Mouse (Mus musculus): ENCODE results near the gene Astn2. TPM values are rescaled to one million over a fixed set of nuclear protein-coding genes. Genes with fewer than 3 reads are reported as not detected.

The Astn2 gene
- polyA plus RNA-seq, 1 experiment from 2014 or later, result 0.24 TPM

DNA sequence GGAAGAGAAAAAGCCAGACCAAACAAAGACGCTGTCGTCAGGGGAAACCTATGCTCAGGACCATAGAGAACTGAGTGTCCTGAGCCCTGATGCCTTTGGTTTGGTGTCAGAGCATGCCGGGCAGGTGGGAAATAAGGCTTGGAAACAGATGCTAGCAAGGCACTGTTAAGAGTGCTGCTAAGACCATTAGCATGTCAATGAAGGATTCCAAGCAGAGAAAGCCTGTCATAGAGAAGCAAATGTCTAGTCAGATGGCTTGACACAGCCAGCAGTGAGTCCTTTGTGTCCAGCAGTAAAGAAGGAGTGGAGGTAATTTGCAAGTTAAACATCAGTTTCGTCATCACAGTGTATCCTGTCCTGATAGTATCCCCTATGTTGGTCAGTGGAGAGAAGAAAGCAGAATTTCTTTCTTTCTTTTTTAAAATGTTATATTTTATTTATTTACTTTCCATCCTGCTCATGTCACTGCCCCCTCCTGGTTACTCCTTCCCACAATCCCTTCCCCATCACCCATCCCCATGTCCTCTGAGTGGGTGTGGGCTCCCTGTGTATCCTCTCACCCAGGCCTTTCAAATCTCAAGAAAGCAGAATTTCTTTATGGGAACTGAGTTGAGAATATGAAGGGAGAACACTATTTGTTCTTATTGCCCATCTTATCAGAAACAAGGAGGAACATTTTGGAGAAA is 73.7 kb downstream of the Astn2 start:
- no peak for TF ChIP-seq CTCF (IDR thresholded peaks at IDR 0.05; ENCODE audit: low read depth)
- 20% methylated on average over 4 of the region's 4 CpGs for WGBS
- Histone ChIP-seq H3K36me3 (ENCODE audit: insufficient read depth, low read length) (no peaks in the 10 kb centered on the region), H3K4me2 (ENCODE audit: low read length) (no peak overlapping the region), H3K9ac (ENCODE audit: low read depth, low read length) (no peak overlapping the region), H3K4me1 (replicated peaks; ENCODE audit: insufficient read depth, low read length) (no peaks in the 10 kb centered on the region), H3K27ac (no peak overlapping the region), H3K9me3 (replicated peaks; ENCODE audit: low read length) (no peaks in the 10 kb centered on the region), H3K4me3 (replicated peaks; ENCODE audit: low read depth, low read length) (no peak overlapping the region), H3K27me3 (ENCODE audit: insufficient read depth, low read length) (no peaks in the 10 kb centered on the region)
- no peak for DNase-seq (ENCODE audit: low spot score)
- ATAC-seq (replicated peaks; ENCODE audit: low FRiP score, low read depth), result no peak

DNA sequence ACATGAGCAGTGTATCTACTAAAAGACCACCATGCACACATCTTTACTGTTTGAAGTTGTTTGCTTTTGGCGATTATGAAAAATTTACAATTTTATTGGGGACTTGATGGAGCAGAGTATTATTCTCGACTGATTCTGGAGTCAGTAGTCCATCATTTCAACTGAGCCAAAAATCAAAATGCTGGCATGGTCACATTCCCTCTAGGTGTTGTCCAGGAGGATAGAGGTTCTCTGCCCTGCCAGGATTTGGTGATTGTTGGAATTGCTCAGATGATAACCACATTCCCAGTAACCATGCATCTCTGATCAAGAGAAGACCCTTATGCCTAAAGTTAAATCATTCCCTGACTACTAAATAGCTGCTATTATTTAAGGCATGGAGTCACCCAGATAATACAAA is 83.4 kb downstream of the Astn2 start:
- 83% methylated on average over 2 of the region's 2 CpGs for WGBS
- Histone ChIP-seq H3K4me1 (replicated peaks; ENCODE audit: insufficient read depth, low read length) (no peaks in the 10 kb centered on the region), H3K27ac (no peak overlapping the region), H3K36me3 (ENCODE audit: insufficient read depth, low read length) (no peaks in the 10 kb centered on the region), H3K9ac (ENCODE audit: low read depth, low read length) (no peak overlapping the region), H3K4me2 (ENCODE audit: low read length) (no peak overlapping the region), H3K27me3 (ENCODE audit: insufficient read depth, low read length) (no peaks in the 10 kb centered on the region), H3K9me3 (replicated peaks; ENCODE audit: low read length) (no peaks in the 10 kb centered on the region), H3K4me3 (replicated peaks; ENCODE audit: low read depth, low read length) (no peak overlapping the region)
- ATAC-seq (replicated peaks; ENCODE audit: low FRiP score, low read depth), result no peak
- no peak for TF ChIP-seq CTCF (IDR thresholded peaks at IDR 0.05; ENCODE audit: low read depth)
- DNase-seq (ENCODE audit: low spot score), result no peak

DNA sequence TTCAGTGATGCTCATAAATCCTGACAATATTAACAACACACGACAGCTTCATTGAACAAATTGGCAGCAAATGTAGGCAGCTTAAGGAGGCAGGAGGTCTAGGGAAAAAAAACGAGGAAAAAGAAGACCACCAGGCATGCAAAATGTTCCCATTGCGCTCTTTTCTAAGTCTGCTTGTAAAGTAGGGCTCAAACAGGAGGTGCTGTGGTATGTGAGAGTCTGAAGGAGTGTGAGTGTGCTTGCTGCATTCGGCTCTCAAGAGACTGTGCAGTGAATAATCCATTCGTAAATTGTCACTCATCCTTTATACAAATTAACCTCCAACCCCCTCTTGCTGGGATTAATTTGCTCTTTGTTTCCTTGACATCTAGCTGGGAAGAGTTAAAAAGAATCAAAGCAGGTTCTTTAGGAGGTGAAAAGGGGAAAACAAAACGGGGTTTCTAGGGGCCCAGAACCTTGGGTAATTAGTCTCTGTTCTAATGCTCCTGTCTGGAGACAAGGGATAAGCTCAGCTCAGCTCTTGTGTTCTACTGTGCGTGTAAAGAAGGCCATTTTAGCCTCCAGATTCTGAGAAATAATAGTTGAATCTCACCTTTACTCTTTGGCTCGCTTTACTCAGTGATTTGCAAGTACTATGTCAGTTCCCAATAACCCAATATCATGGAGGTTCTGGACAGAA is 89.5 kb downstream of the Astn2 start:
- WGBS, result 38% methylated on average over 8 of the region's 8 CpGs
- H3K27ac ChIP-seq, result no peak overlapping the region
- no peak for TF ChIP-seq CTCF (IDR thresholded peaks at IDR 0.05; ENCODE audit: low read depth)
- no peaks in the 10 kb centered on the region for H3K9me3 ChIP-seq (replicated peaks; ENCODE audit: low read length)
- H3K4me2 ChIP-seq (ENCODE audit: low read length), result no peak overlapping the region
- no peak overlapping the region for H3K9ac ChIP-seq (ENCODE audit: low read depth, low read length)
- DNase-seq (ENCODE audit: low spot score), result peak; percentile 4
- no peak for ATAC-seq (replicated peaks; ENCODE audit: low FRiP score, low read depth)
- no peaks in the 10 kb centered on the region for H3K36me3 ChIP-seq (ENCODE audit: insufficient read depth, low read length)
- no peaks in the 10 kb centered on the region for H3K4me1 ChIP-seq (replicated peaks; ENCODE audit: insufficient read depth, low read length)
- H3K4me3 ChIP-seq (replicated peaks; ENCODE audit: low read depth, low read length), result no peak overlapping the region
- H3K27me3 ChIP-seq (ENCODE audit: insufficient read depth, low read length), result no peaks in the 10 kb centered on the region

DNA sequence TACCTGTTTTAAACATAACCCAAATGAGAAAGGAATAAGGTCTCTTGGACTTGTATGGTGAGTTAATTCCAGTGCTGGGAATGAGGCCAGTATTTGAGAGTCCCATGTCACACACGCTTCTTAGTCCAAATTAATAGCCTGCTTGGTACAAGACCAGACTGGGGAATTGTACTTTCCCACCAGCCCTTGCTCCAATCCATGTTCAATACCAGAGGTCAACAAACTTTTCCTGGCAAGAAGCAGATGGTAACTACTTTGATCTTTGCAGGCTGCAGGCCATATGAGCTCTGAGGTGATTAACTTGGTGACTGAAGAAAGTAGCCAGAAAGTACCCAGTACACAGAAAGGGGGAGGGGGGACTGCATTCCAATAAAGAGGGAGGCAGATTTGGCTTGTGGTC is 91.7 kb downstream of the Astn2 start:
- 68% methylated on average over 1 of the region's 1 CpGs for WGBS
- Histone ChIP-seq H3K4me2 (ENCODE audit: low read length) (no peak overlapping the region), H3K4me3 (replicated peaks; ENCODE audit: low read depth, low read length) (no peak overlapping the region), H3K9me3 (replicated peaks; ENCODE audit: low read length) (no peaks in the 10 kb centered on the region), H3K4me1 (replicated peaks; ENCODE audit: insufficient read depth, low read length) (no peaks in the 10 kb centered on the region), H3K9ac (ENCODE audit: low read depth, low read length) (no peak overlapping the region), H3K27me3 (ENCODE audit: insufficient read depth, low read length) (no peaks in the 10 kb centered on the region), H3K27ac (no peak overlapping the region), H3K36me3 (ENCODE audit: insufficient read depth, low read length) (no peaks in the 10 kb centered on the region)
- ATAC-seq (replicated peaks; ENCODE audit: low FRiP score, low read depth), result no peak
- no peak for TF ChIP-seq CTCF (IDR thresholded peaks at IDR 0.05; ENCODE audit: low read depth)
- no peak for DNase-seq (ENCODE audit: low spot score)

DNA sequence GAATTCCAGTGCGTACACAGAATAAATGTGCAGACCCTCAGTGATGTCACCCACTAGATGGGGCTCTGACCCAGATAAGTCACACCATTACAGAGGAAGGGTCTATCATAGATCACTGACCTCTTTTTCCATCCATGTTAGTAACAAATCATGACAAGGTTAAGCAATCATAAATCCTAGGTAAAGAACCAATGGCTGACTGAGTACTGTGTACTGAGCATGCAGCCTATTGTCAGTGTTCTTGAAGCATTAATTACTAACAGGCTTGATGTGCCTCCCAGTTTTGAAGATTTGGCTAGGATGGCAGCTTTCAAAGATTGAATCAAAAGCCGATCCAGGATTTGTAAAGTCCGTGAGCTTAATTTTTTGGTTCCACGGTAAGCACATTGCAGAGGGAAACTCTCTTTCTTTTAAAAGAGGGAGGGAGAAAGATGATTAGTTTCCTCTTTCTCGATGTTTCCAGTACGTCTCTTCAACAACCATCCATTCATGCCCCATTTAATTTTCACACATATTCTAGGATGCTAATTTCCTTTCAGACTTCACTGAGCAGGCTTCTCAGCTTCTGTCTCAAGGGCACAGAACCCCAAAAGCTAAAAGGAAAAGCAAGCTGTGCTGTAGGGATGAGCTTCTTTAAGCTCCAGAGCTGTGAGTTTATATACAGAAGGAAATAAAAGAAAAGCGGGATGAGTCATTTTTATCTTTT is 93.9 kb downstream of the Astn2 start:
- no peak overlapping the region for H3K4me2 ChIP-seq (ENCODE audit: low read length)
- H3K4me1 ChIP-seq (replicated peaks; ENCODE audit: insufficient read depth, low read length), result no peaks in the 10 kb centered on the region
- no peaks in the 10 kb centered on the region for H3K36me3 ChIP-seq (ENCODE audit: insufficient read depth, low read length)
- H3K27ac ChIP-seq, result no peak overlapping the region
- no peak for DNase-seq (ENCODE audit: low spot score)
- 79% methylated on average over 7 of the region's 7 CpGs for WGBS
- no peak for ATAC-seq (replicated peaks; ENCODE audit: low FRiP score, low read depth)
- H3K9ac ChIP-seq (ENCODE audit: low read depth, low read length), result no peak overlapping the region
- no peaks in the 10 kb centered on the region for H3K9me3 ChIP-seq (replicated peaks; ENCODE audit: low read length)
- H3K4me3 ChIP-seq (replicated peaks; ENCODE audit: low read depth, low read length), result no peak overlapping the region
- no peak for TF ChIP-seq CTCF (IDR thresholded peaks at IDR 0.05; ENCODE audit: low read depth)
- no peaks in the 10 kb centered on the region for H3K27me3 ChIP-seq (ENCODE audit: insufficient read depth, low read length)

DNA sequence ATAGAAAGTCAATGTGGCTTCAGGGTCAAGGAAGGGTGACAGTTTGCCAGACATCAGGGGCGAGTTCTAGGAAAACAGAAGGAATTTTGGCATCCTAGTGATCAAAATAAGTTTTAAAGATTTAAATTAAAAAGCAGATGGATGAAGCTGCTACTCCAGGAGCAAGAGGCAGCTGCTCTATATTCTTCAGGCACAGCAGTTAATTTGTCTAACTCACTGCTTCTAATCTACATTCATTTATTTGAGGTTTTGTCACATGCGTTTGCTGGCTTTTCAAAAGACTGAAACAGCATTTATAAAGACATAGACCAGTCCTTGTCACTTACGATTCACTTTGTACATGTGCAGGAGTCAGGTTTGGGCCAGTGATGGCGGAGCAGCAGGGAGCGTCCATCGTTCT is 98.0 kb downstream of the Astn2 start:
- Histone ChIP-seq H3K9ac (ENCODE audit: low read depth, low read length) (no peak overlapping the region), H3K4me1 (replicated peaks; ENCODE audit: insufficient read depth, low read length) (no peaks in the 10 kb centered on the region), H3K4me3 (replicated peaks; ENCODE audit: low read depth, low read length) (no peak overlapping the region), H3K36me3 (ENCODE audit: insufficient read depth, low read length) (no peaks in the 10 kb centered on the region), H3K4me2 (ENCODE audit: low read length) (no peak overlapping the region), H3K27ac (no peak overlapping the region), H3K27me3 (ENCODE audit: insufficient read depth, low read length) (no peaks in the 10 kb centered on the region), H3K9me3 (replicated peaks; ENCODE audit: low read length) (no peaks in the 10 kb centered on the region)
- WGBS, result 78% methylated on average over 6 of the region's 6 CpGs
- ATAC-seq (replicated peaks; ENCODE audit: low FRiP score, low read depth), result no peak
- DNase-seq (ENCODE audit: low spot score), result no peak
- no peak for TF ChIP-seq CTCF (IDR thresholded peaks at IDR 0.05; ENCODE audit: low read depth)

Measured in kidney, postnatal 0 days (tissue).